Mouse (Mus musculus) E14TG2a.4 (cell line): Measurements from ENCODE around the gene Ccl26.

Experiments
- CTCF ChIP-seq: conservative IDR thresholded peaks from 2 replicates; pipeline ENCODE4 v1.5.1; 2014; ENCODE audit warnings: low read length
- NANOG ChIP-seq: IDR thresholded peaks from 2 replicates; pipeline ENCODE4 v1.6.1; 2014; ENCODE audit warnings: borderline replicate concordance, low read length, mixed read lengths
- POU5F1 ChIP-seq: IDR thresholded peaks from 2 replicates; pipeline ENCODE4 v1.6.1; 2014; ENCODE audit warnings: low read length, borderline replicate concordance

GRCm38 (mm10) chr5:135573006-135573405 lies 9.6 kb upstream of the Ccl26 start, which contains the start of gene Ccl24:
- TF ChIP-seq NANOG, result no peak
- no peak for TF ChIP-seq CTCF
- no peak for TF ChIP-seq POU5F1
